Mouse (Mus musculus) stomach, postnatal 0 days (tissue): Measurements from ENCODE around the gene Plcb1.
"Not testable (repeated sequence)": the region's sequence is repeated elsewhere in the genome, so short reads cannot be mapped to it uniquely, and the experiment has no call there.

Experiments
- CTCF ChIP-seq: IDR thresholded peaks from 2 replicates; pipeline ENCODE4 v1.5.1; 2016; ENCODE audit warnings: antibody characterized with exemption, low read depth, mild to moderate bottlenecking, moderate library complexity
- EP300 ChIP-seq: optimal IDR thresholded peaks from 2 replicates; pipeline ENCODE3; 2016; ENCODE audit warnings: antibody characterized with exemption

DNA sequence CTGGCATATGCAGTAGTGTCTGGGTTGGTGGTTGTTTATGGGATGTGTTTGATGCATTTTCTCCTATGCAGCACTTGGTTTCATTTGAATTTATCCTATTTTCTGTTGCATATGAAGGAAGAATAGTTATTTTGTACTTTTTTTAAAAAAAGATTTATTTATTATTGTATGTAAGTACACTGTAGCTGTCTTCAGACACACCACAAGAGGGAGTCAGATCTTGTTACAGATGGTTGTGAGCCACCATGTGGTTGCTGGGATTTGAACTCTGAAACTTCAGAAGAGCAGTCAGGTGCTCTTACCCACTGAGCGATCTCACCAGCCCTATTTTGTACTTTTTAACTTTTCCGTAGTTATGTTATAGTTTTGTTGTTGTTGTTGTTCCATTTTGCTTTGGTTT, 222.0 kb downstream of the Plcb1 start:
- not testable (repeated sequence) for TF ChIP-seq CTCF, EP300
